Mouse (Mus musculus) CD4-positive helper T cell, adult 2 months (primary cell): Measurements from ENCODE around the gene Actl6b.

Source experiments
- DNase-seq: peaks from one replicate; pipeline ENCODE4 v3.0.0-alpha.2; 2012; ENCODE audit warnings: low read depth, missing footprints, low spot score

Actl6b gene

DNA sequence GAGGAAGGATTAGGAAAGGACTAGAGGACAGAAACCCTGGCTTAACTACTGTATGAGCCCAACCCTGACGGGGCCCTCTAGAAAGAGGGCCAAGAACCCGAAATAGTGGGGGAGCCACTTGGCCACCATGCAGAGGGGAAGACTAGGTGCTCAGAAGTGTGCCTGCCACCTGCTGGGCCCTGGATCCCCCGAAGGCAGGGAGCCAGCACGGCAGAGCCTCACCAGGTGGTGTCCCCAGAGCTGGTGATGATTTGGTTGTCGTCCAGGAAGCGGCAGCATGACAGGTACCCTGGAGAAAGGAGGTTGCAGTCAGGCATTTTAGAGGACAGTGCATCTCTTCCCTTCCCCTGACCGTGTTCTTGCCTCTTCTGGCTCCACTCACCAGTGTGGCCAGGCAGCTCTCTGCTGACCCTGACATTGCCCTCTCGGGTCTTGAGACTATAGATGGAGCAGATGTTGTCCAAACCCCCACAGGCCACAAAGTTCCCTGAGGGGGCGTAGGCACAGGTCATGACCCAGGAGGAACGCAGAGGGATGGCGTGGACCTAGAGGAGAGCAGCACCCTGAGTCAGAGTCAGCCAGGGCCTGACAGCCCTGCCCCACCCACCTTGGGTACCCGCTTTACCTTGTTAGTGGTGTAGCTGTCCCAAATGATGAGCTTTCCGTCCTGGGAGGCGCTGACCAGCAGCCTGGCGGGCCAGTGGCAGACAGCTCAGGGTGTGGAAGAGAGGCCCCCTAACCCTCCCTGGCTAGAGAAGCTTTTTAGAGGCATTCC lies 23.9 kb upstream of the Actl6b start:
- DNase-seq, result no peak

GRCm38 (mm10) chr5:137530075-137530474 lies 23.2 kb upstream of the Actl6b start:
- no peak for DNase-seq

DNA sequence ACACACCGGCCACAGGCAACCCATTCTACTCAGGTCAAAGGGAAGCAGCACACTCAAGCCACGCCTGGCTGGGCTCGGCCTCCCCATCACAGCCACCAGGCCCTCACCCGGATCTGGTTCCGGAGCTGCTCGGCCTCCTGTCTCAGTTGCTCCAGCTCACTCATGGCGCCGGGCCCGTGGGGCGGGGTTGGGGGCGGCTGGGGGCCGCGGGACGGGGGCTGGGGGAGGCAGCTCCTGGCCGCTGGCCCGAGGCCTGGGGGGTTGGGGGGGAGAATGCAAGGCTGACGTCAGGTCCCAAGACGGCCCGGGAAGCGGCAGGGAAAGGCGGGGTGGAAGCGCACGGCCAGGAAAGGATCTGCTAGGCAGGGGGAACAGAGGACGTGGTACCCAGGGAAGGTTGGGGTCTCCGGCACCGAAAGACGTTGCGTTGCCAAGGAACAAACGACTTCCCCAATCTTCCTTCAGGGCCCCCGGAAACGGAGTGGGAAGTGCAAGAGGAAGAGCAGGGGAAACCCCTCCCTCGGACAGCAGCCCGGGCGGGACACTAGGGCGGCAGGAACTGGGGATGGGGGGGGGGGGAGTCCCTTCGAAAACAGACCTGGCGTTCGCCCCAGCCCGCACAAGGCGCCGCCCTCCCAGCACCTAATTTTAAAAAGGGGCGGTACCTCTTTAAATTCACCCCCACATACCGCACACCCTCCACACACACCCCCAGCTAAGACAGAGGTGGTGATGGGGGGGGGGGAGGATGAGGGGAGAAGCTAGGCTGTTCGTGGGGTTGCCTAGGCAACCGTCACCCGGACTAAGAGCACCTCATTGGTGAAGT lies 22.5 kb upstream of the Actl6b start:
- peak; percentile 86 for DNase-seq

DNA sequence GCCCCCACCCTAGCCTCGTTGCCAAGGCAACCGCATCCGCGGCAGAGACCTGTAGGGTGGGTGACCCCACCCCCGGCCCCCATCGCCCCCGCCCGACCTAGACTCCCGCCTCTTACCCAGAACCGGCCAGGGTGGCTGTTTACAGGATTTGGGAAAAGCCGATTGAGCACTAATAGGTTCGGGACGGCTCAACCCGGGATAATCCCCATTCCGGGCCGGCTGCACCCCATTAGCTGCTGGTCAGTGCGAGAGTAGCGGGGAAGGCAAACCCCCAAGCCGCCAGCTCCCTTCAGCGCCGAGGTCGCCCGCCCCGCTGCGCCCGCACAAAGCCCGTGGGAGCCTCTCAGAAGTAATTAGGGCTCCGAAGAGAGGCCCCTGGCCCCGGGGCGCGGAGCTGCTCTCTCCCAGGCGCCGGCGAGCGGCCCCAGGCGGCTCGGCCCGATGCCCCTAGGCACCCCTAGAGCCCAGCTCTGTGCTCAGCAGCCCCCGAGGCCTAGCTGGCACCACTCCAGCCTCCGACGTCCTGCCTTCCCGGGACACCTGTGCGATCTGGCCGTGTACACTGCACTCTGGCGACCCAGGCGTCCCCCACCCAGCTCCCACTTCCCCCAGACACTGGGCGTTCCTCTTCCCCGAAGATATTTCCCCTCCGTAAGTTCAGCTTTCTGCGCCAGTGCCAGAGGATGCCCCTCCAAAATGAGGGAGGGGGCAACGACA lies 21.7 kb upstream of the Actl6b start:
- DNase-seq, result peak; percentile 44

DNA sequence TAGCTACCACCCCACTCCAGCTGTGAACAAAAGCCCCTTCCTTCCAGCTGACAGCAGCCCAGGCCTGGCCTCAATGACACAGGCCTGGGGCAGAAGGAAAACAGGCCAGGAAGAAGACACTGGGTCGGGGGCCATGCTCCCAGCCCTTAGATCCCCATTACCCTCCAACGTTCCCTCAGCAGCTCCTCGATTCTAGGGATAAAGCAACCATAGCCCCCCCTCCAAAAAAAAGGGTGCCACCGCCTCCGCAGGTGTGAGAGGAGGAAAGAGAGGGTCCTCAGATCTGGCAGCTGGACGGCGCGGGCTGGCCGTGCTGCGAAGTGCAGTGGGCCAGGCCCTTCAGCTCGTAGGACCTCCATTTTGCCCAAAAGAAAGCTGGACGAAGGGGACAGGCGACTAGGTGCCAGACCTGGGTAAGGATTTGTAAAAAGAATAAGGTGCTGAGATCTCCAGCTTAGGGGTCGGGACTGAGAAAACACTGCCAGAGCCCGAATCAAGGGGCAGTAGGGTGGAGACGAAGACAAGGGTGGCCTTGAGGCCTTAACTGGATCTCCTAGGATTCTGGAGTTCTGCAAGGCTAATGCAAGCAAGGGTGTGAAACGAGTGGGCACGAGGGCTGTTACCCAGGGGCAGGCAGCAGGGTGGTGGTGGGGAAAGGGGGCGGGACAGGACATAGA lies 21.0 kb upstream of the Actl6b start:
- peak; percentile 45 for DNase-seq

- DNase-seq, result no peak
Observed at GRCm38 (mm10) chr5:137532808-137533116, 20.6 kb upstream of the Actl6b start.

DNA sequence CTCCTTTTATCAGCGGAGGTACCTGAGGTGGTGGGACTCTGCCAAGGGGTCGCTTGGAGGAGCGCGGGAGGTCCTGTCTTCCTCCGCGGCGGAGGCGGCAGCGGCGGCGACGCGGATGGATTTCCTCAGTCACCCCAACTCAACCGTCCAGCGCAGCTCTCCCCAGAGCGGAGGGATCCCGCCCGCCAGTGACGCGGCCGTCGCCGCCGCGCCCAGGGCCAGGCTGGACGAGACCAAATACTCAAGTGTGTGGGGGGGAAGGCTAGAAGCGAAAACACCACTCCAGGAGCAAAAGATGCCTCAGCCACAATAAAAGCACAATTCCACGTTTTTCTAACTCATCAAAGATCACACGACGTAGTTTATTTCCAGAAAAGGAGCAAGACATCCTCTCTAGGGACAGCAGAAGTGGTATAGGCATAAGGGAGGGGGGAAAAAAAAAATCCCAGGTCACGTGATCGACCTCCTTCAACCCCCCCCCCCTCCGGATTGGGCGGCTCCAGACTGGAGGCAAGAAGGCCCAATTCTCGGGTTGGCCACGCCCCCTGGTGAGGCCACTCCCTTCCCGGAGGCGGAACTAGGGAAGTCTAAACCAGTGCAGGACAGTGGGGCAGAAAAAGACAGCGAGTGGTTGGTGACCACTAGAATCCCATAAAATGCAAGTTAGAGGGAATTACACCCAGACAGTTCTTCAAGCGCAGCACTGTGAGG lies 20.0 kb upstream of the Actl6b start, which contains the start of the genes Epo and Gnb2:
Gene Epo (minus strand): TSS at position 126 of the 711 bp plus-strand sequence.
Gene Gnb2 (minus strand): TSS at position 394 of the 711 bp plus-strand sequence.
- peak; percentile 98 for DNase-seq

DNA sequence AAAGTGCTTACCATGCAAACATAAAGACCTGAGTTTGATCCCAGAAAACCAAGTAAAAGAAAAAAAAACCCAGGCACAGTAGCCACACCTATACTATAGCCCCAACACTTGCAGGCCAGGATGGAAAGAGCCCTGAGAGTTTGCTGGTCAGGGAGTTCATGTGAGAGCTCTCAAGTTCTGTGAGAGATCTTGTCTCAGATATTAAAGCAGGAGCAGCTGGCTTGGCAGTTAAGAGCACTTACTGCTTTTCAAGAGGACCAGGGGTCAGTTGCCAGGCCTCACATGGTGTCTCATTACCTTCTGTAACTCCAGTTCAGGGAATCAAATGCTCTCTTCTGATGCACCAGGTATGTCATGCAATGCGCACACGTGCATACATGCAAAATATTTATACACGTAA lies 18.6 kb upstream of the Actl6b start:
- DNase-seq, result no peak

DNA sequence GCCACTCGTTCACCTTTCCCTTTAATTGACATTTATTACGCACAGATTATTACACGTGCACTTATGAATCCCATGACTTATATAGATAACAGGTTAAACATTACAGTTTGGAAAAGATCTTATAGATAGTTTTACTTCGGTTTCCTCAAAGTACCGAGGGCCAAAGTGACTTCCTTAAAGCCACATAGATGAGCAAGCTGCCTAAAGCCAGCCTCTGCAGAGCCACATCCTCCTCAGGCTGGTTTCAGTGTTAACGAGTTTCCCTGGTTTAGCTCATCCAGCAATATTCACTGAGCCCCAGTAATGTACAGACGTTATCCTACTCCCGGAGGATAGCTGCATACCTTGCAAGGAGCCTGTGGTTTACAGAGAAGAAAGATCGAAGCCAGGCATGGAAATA lies 18.0 kb upstream of the Actl6b start:
- no peak for DNase-seq

DNA sequence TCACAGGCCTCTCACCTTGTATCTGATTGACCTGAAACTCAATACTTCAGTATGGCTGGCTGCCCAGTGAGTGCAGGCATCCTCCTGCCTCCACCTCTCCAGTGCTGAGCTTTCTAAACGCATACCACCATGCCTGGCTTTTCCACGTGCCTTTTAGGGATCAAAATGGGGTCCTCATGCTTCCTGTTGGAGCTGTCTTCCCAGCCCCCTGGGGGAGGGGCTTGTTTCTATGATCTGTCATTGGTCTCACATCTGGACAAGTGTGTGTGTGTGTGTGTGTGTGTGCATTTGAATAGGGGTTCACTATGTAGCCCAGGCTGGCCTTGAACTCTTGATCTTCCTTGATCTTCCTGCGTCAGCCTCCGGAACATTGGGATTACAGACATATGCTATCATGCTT lies 15.9 kb upstream of the Actl6b start:
- DNase-seq, result no peak

DNA sequence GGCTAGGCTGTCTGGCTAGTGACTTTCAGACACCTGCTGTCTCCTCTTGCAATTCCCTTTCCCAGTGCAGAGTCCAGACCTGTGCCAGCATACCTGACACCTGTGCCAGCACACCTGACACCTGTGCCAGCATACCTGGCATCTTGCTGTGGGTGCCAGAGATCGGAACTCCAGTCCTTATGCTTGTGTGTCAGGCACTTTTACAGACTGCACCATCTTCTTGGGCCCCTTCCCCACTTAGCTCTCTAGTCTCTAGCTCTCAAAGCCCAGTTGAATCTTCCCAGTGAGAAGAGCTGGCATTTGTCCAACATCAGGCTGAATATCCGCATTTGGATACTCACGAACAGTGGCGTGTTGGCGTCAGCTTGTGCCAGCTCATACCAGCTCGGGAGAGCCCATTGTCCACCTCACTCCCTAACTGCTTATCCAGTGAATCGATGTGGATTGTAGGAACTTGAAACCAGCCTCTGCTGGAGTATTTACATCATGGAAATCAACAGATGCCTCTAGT lies 14.0 kb upstream of the Actl6b start:
- no peak for DNase-seq

- no peak for DNase-seq
Observed at GRCm38 (mm10) chr5:137540991-137541390, 12.3 kb upstream of the Actl6b start.

DNA sequence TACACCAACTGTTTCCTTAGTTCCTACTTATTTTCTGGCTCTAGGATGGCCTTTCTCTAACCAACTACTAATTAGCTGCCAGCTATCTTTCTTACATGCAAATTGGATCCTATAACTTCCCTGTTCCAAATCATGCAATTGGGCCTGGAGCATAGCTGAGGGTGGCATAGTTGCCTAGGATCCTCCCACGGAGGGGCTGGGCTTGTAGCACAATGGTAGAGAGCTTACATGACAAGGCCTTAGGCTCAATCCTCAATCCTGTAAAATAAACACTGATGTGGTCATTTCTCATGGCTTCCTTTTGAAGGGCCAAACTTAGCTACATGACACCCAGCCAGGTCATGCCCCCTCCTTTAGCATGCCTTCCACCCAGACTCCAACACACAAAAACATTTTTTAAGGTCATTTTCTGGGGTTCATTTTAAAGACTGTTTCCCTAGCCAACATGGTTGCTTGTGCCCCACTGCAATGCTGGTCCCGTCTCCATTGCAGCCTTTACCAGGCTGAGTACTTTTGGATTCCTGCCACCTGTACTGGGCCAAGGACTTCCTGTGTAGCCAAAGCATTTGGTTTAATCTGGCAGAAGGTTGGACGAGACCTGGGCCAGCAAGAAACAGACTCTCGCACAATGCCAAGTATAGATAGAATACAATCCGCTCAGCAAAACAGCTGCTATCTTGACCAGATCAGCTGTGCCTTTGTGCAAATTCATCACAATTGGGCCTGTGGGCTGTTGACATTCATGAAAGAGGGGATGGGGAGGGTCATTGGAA lies 11.4 kb upstream of the Actl6b start:
- no peak for DNase-seq

GRCm38 (mm10) chr5:137544926-137545325 lies 8.4 kb upstream of the Actl6b start:
- no peak for DNase-seq

DNA sequence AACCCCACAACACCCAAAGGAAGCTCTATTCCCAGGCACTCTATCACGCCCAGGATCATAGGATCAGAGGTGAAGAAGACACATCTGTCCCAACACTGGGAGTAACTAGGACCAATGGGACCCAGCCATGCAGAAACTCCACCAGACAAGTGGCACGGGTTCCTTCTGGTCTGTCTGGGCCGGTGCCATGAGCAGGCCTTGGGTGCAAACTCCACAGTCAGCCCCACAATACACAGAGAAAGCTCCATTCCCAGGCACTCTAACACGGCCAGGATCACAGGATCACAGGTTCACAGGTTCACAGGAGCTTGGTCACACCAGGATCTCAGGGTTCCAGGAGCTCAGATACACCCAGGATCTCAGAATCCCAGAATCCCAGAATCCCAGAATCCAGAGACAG lies 7.7 kb upstream of the Actl6b start:
- no peak for DNase-seq

DNA sequence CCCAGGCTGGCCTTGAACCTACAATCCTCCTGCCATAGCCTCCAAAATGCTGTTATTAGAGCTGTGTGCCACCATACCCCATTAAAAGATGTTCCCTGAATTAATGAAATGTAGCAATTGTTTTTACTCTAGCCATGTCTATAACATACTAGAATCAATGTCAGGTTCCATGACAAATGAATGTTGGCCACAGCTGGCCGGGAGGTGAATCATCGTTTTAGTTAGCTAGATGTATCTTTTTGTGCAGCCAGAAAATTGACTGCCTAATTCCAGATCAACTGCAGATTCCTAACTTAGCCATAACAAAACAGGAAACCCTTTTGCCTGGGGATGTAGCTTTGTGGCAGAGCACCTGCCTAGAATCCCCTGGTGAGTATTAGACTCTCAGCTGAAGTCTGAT lies 3.5 kb upstream of the Actl6b start:
- DNase-seq, result no peak

- no peak for DNase-seq
Observed at GRCm38 (mm10) chr5:137551119-137551518, 2.2 kb upstream of the Actl6b start.

DNA sequence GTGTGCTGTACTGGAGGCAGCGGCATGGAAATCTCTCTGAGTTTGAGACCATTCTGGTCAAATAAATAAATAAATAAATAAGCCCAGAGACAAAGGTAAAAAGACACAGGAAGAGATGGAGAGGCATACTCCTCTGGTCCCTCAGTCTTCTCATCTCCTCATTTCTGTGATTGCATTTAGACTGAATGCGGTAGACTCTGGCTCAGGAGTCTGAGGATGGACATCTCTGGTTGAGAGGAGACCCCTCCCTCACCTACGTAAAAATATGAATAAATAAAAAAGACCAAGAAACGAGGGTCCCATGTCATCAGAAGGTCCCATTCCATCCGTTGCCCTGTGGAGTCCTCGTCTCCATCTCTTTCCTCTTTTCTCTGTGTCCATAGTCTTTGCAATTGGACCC lies 317 bp upstream of the Actl6b start:
- no peak for DNase-seq

DNA sequence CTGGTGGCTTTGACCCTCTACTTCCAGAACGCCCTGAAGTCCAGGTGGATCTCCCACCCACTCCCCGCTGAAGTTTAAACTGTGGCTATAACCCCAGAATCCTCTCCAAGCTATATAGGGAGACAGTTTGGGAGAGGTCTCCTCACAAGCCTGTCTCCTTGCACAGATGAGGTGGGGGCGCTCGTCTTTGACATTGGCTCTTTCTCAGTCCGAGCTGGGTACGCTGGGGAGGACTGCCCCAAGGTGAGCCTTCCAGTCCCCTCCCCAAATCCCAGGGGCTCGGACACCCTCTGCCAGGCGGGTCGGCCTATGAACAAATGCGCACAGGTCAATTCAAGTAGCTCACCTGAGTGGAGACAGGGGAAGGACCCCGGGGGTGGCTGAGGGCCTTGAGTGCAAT lies 581 bp downstream of the Actl6b start:
- DNase-seq, result no peak

DNA sequence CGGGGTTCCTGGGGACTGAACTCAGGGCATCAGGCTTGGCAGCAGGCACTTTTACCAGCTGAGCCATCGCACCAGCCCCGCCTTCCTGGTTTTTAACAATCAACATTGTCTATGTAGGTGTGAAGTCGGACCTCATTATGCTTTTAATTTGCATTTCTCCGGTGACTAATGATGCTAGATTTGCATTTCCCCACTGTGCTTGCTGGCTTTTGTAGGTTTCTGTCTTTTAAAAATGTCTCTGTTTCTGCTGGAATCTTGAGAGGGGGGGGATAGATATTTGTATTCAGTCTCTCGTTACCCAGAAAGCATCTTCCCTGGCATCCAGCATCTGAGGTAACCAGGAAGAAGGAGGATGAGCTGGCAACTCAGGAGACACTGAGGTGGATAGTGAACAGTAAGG lies 8.2 kb downstream of the Actl6b start:
- DNase-seq, result no peak
